ENCODE assay signal across 8 mouse cellular contexts in genomic region chr6:23249053-23249401, GRCm38 (mm10). TPM values are rescaled to one million over a fixed set of nuclear protein-coding genes. Genes with fewer than 3 reads are reported as not detected.
A peak's percentile ranks its signal among the peaks of the same experiment; 100 is the strongest.
DNase-seq lines count a peak whose midpoint lies in the region; ATAC-seq and TF ChIP-seq lines count a peak whose summit lies in the region.

No protein-coding gene starts in this region.

- no peak for ATAC-seq in heart, embryonic 13.5 days (ENCODE audit: extremely low read depth, insufficient number of reproducible peaks, low FRiP score, low TSS enrichment)
- no peak for ATAC-seq in hindbrain, embryonic 16.5 days
- no peak for ATAC-seq in midbrain, postnatal 0 days (ENCODE audit: low FRiP score)
- no peak for ATAC-seq in cerebellum, adult (ENCODE audit: insufficient number of reproducible peaks, low FRiP score, low TSS enrichment)

- H3K4me2 ChIP-seq in heart, embryonic 13.5 days: peak overlapping the region; percentile 76
- peak overlapping the region; percentile 60 for H3K4me2 ChIP-seq in hindbrain, embryonic 16.5 days (ENCODE audit: low read length)
- H3K4me2 ChIP-seq in midbrain, postnatal 0 days (ENCODE audit: low read depth, low read length, poor library complexity, severe bottlenecking): peak overlapping the region; percentile 48; the same call in 1 of the 2 replicates

- peaks cover 93% of the 10 kb centered on the region for H3K27me3 ChIP-seq in heart, embryonic 13.5 days (replicated peaks)
- peaks cover 55% of the 10 kb centered on the region for H3K27me3 ChIP-seq in hindbrain, embryonic 16.5 days (replicated peaks; ENCODE audit: control insufficient read depth, insufficient read depth, low read length)
- H3K27me3 ChIP-seq in midbrain, postnatal 0 days (ENCODE audit: insufficient read depth, low read length): peaks cover 72% of the 10 kb centered on the region
- peaks cover 11% of the 10 kb centered on the region; the same call in 1 of the 2 replicates for H3K27me3 ChIP-seq in thymus, adult 2 months (ENCODE audit: control insufficient read depth, insufficient read depth, low read length)

- H3K9me3 ChIP-seq in heart, embryonic 13.5 days: no peaks in the 10 kb centered on the region
- no peaks in the 10 kb centered on the region for H3K9me3 ChIP-seq in hindbrain, embryonic 16.5 days (ENCODE audit: control insufficient read depth, low read length)
- no peaks in the 10 kb centered on the region for H3K9me3 ChIP-seq in midbrain, postnatal 0 days (ENCODE audit: low read length)

- no peak overlapping the region for H3K27ac ChIP-seq in heart, embryonic 13.5 days (replicated peaks)
- no peak overlapping the region for H3K27ac ChIP-seq in hindbrain, embryonic 16.5 days (ENCODE audit: low read depth, low read length)
- no peak overlapping the region for H3K27ac ChIP-seq in midbrain, postnatal 0 days (ENCODE audit: low read depth, low read length)
- H3K27ac ChIP-seq in thymus, adult 2 months (ENCODE audit: control insufficient read depth, insufficient read depth, low read length): no peak overlapping the region

- no peak overlapping the region for H3K9ac ChIP-seq in heart, embryonic 13.5 days
- H3K9ac ChIP-seq in hindbrain, embryonic 16.5 days (ENCODE audit: low read depth, low read length): no peak overlapping the region
- no peak overlapping the region for H3K9ac ChIP-seq in midbrain, postnatal 0 days (replicated peaks; ENCODE audit: low read length, poor library complexity, severe bottlenecking)

- WGBS in heart, embryonic 13.5 days: under 1% methylated on average over 24 of the region's 24 CpGs
- WGBS in hindbrain, embryonic 16.5 days: 0% methylated on average over 22 of the region's 24 CpGs
- under 1% methylated on average over 24 of the region's 24 CpGs for WGBS in midbrain, postnatal 0 days
- 6% methylated on average over 24 of the region's 24 CpGs for WGBS in thymus, adult 2 months

- no peaks in the 10 kb centered on the region for H3K36me3 ChIP-seq in heart, embryonic 13.5 days
- no peaks in the 10 kb centered on the region for H3K36me3 ChIP-seq in hindbrain, embryonic 16.5 days (ENCODE audit: control insufficient read depth, insufficient read depth, low read length)
- H3K36me3 ChIP-seq in midbrain, postnatal 0 days (ENCODE audit: insufficient read depth, low read length): no peaks in the 10 kb centered on the region
- H3K36me3 ChIP-seq in thymus, adult 2 months (ENCODE audit: control insufficient read depth, insufficient read depth, low read length): no peaks in the 10 kb centered on the region

- peak overlapping the region; percentile 53 for H3K4me3 ChIP-seq in heart, embryonic 13.5 days
- peak overlapping the region; percentile 37 for H3K4me3 ChIP-seq in hindbrain, embryonic 16.5 days (ENCODE audit: low read length)
- peak overlapping the region; percentile 23; the same call in 1 of the 2 replicates for H3K4me3 ChIP-seq in midbrain, postnatal 0 days (ENCODE audit: low read depth, low read length)
- H3K4me3 ChIP-seq in thymus, adult 2 months (ENCODE audit: control insufficient read depth, insufficient read depth, low read length): no peak overlapping the region

- TF ChIP-seq CTCF in midbrain, postnatal 0 days (IDR thresholded peaks at IDR 0.05): no peak
- TF ChIP-seq CTCF in thymus, adult 2 months (IDR thresholded peaks at IDR 0.05; ENCODE audit: borderline replicate concordance, control insufficient read depth, extremely low read depth, insufficient read depth, low read length, poor library complexity): no peak

- TF ChIP-seq POLR2A in thymus, adult 2 months (IDR thresholded peaks at IDR 0.05; ENCODE audit: control insufficient read depth, extremely low read depth, insufficient read depth, low read length, poor library complexity): no peak

- DNase-seq in heart, adult 11 months: no peak
- DNase-seq in embryo, embryonic 11 days: peak; percentile 50
- DNase-seq in midbrain, postnatal 0 days (ENCODE audit: low spot score): no peak
- DNase-seq in thymus, adult 2 months: no peak
- no peak for DNase-seq in yolk sac, embryonic 10.5 days (ENCODE audit: low spot score)

- H3K4me1 ChIP-seq in heart, embryonic 13.5 days: peaks cover 35% of the 10 kb centered on the region
- H3K4me1 ChIP-seq in hindbrain, embryonic 16.5 days (ENCODE audit: control insufficient read depth, insufficient read depth, low read depth, low read length): peaks cover 7% of the 10 kb centered on the region
- no peaks in the 10 kb centered on the region for H3K4me1 ChIP-seq in midbrain, postnatal 0 days (ENCODE audit: insufficient read depth, low read length)
- H3K4me1 ChIP-seq in thymus, adult 2 months (replicated peaks; ENCODE audit: control insufficient read depth, insufficient read depth, low read length): no peaks in the 10 kb centered on the region

RNA-seq across cellular contexts. Expression of gene Fezf1, which starts 0.9 kb away (rescaled TPM):
- polyA plus RNA-seq in heart, embryonic 13.5 days (2015; fragmentation: Nextera tagmentation; extraction: Ambion mirVana): 0.06 TPM in 1 of 2 replicates, not detected in the other
- 0.47 TPM in 1 of 2 replicates, not detected in the other for polyA plus RNA-seq in hindbrain, embryonic 16.5 days (2015; fragmentation: Nextera tagmentation; extraction: Ambion mirVana)
- total RNA-seq in midbrain, postnatal 0 days (2014; rRNA removed): 0.90 and 1.3 TPM in 2 replicates
- polyA plus RNA-seq in midbrain, postnatal 0 days (2015; fragmentation: Nextera tagmentation; extraction: Ambion mirVana): 5.8 and 10.8 TPM in 2 replicates
- polyA plus RNA-seq in thymus, adult 2 months (2012; rRNA removed): 0.15 and 0.46 TPM in 2 replicates
